Mouse (Mus musculus): Measurements from ENCODE around the gene Ssbp3. TPM values are rescaled to one million over a fixed set of nuclear protein-coding genes. Genes with fewer than 3 reads are reported as not detected.

Gene Ssbp3
- total RNA-seq, 1 experiment, result 42.6 TPM

DNA sequence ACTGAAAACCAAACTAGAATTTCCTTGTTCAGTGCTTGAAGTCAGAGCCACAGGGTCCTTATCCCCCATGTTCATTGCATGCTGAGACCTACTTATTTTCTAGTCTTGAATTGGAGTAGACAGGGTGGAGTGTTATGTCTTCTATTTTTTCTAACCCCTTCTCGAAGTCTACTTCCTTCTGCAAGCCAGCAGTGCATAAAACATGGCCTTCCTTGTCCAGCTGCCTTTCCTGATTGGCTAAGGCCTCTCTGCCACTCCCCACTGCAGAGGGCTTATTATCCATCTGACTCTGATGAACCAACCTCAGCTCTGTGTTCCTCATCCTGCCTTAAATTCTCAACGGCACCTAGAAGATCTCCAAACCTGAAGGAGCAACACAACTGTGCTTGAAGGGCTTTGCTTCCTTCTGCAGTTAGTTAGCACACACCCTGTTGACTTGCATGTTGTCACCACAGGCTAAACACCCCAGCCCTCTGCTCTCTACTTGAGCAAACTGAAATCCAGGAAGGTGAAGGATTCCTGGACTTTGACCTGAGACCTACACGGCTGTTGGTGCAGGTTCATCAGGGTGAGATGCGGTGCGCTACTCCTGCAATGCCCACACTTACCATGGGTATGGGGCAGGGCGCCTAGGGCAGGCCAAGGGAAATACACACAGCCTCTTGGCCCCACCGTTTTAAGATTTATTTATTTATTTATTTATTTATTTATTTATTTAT is 71.0 kb downstream of the Ssbp3 start:
- no peak for DNase-seq (ENCODE audit: low read depth, low spot score)
- H3K9ac ChIP-seq (ENCODE audit: insufficient read depth, low read depth, low read length, poor library complexity, severe bottlenecking), result no peak overlapping the region
- H3K4me3 ChIP-seq (ENCODE audit: insufficient read depth in 1 of 2, low read depth in 1 of 2, low read length in 2 of 2, poor library complexity in 1 of 2, severe bottlenecking in 1 of 2), result no peak overlapping the region
- TF ChIP-seq MAFK (IDR thresholded peaks at IDR 0.05; ENCODE audit: insufficient read depth, low read depth, low read length) (no peak), ZNF384 (IDR thresholded peaks at IDR 0.05; ENCODE audit: low read depth, low read length) (no peak), CHD2 (IDR thresholded peaks at IDR 0.05; ENCODE audit: low read depth, low read length) (no peak), ZC3H11A (IDR thresholded peaks at IDR 0.05; ENCODE audit: borderline replicate concordance, low read depth, low read length) (no peak), HCFC1 (IDR thresholded peaks at IDR 0.05; ENCODE audit: borderline replicate concordance, insufficient read depth, low read length) (no peak)
- peaks cover 27 to 44% of the 10 kb centered on the region in 2 experiments for H3K4me1 ChIP-seq (ENCODE audit: control insufficient read depth in 2 of 2, insufficient read depth in 2 of 2, low read length in 2 of 2, poor library complexity in 1 of 2)
- H3K9me3 ChIP-seq (ENCODE audit: control insufficient read depth, insufficient read depth, low read depth, low read length), result no peaks in the 10 kb centered on the region
- no peaks in the 10 kb centered on the region for H3K36me3 ChIP-seq (ENCODE audit: control insufficient read depth, insufficient read depth, low read length, poor library complexity, severe bottlenecking)
- no peak overlapping the region for H3K27ac ChIP-seq (ENCODE audit: insufficient read depth, low read depth, low read length, poor library complexity, severe bottlenecking)
- in situ Hi-C loops (cut with MboI; ENCODE audit: low sequenced_read_pairs in 2 of 2, unreplicated experiment in 2 of 2), result no loop called here

DNA sequence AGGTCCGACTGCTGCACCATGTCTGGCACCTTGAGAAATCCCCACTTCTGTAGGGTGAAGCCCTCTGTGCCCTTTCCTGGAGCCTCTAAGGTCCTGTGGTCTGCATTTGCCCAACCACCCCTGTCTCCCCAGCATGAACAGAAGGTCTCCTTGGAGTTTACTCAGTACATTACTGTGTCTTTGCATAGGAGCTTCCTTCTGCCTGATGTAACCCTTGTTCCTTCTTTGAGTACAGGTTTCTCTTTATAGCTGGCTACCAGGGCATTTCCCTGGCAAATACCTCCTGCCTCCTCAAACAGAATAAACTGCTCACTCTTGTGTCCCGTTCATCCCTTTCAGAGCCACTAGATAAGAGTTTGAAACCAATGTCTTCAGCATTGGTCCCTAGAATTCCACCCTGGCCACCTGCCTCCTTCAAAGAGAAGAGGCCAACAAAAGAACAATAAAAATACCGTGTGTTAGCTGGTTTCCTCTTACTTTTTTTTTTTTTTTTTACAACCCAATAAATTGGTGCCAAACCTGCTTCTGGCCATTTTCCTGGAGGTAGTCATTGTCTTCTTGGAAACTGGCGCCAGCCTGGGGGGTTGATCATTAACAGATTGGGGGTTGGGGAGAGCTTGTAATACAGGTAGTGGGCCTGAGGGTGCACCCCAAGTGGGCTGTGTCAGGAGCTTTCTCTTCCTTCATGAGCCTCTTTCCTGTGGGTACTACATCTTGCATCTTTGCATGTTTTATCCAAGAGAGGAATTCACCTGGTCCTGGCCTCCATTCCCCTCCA is 72.0 kb downstream of the Ssbp3 start:
- Histone ChIP-seq H3K9me3 (ENCODE audit: control insufficient read depth, insufficient read depth, low read depth, low read length) (no peaks in the 10 kb centered on the region), H3K4me3 (ENCODE audit: insufficient read depth in 1 of 2, low read depth in 1 of 2, low read length in 2 of 2, poor library complexity in 1 of 2, severe bottlenecking in 1 of 2) (no peak overlapping the region), H3K4me1 (ENCODE audit: control insufficient read depth in 2 of 2, insufficient read depth in 2 of 2, low read length in 2 of 2, poor library complexity in 1 of 2) (peaks cover 21 to 44% of the 10 kb centered on the region in 2 experiments), H3K9ac (ENCODE audit: insufficient read depth, low read depth, low read length, poor library complexity, severe bottlenecking) (no peak overlapping the region), H3K27ac (ENCODE audit: insufficient read depth, low read depth, low read length, poor library complexity, severe bottlenecking) (no peak overlapping the region), H3K36me3 (ENCODE audit: control insufficient read depth, insufficient read depth, low read length, poor library complexity, severe bottlenecking) (no peaks in the 10 kb centered on the region)
- TF ChIP-seq MAFK (IDR thresholded peaks at IDR 0.05; ENCODE audit: insufficient read depth, low read depth, low read length), result no peak
- no peak for TF ChIP-seq ZNF384 (IDR thresholded peaks at IDR 0.05; ENCODE audit: low read depth, low read length)
- no peak for TF ChIP-seq ZC3H11A (IDR thresholded peaks at IDR 0.05; ENCODE audit: borderline replicate concordance, low read depth, low read length)
- no peak for TF ChIP-seq HCFC1 (IDR thresholded peaks at IDR 0.05; ENCODE audit: borderline replicate concordance, insufficient read depth, low read length)
- no peak for TF ChIP-seq CHD2 (IDR thresholded peaks at IDR 0.05; ENCODE audit: low read depth, low read length)
- in situ Hi-C loops (cut with MboI; ENCODE audit: low sequenced_read_pairs in 2 of 2, unreplicated experiment in 2 of 2), result no loop called here
- no peak for DNase-seq (ENCODE audit: low read depth, low spot score)

DNA sequence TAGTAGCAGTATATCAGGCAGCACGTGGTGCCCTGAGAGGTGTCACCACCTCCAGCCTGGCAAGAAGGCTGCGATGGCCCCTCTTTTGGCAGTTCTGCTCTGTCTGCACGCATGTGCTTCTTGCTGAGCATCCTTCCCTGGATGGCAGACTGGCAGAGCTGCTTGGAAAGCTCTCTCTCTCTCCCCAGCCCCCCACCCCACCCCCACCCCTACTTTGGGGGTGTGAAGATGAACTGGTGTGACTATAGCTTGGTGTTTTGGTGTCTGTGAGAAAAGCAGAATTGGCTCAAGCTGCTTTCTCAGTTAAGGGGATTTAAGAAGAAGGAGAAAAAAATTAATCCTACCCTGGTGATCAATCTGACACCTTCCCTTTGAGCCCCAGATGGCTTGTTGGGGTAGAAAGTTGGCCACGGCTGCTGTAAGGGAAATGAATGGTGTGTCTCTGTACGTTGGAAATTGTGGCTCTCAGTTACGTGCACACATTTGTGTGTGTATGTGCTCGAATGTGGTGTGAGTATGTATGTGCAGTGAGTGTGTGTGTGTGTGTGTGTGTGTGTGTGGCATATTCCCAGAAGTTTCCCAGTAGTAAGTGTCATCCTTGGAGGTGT is 73.5 kb downstream of the Ssbp3 start:
- no peak for DNase-seq (ENCODE audit: low read depth, low spot score)
- H3K27ac ChIP-seq (ENCODE audit: insufficient read depth, low read depth, low read length, poor library complexity, severe bottlenecking), result no peak overlapping the region
- no peaks in the 10 kb centered on the region for H3K9me3 ChIP-seq (ENCODE audit: control insufficient read depth, insufficient read depth, low read depth, low read length)
- peaks cover 19 to 45% of the 10 kb centered on the region in 2 experiments for H3K4me1 ChIP-seq (ENCODE audit: control insufficient read depth in 2 of 2, insufficient read depth in 2 of 2, low read length in 2 of 2, poor library complexity in 1 of 2)
- no peak for TF ChIP-seq MAFK (IDR thresholded peaks at IDR 0.05; ENCODE audit: insufficient read depth, low read depth, low read length)
- TF ChIP-seq HCFC1 (IDR thresholded peaks at IDR 0.05; ENCODE audit: borderline replicate concordance, insufficient read depth, low read length), result no peak
- in situ Hi-C loops (cut with MboI; ENCODE audit: low sequenced_read_pairs in 2 of 2, unreplicated experiment in 2 of 2), result no loop called here
- no peak overlapping the region for H3K4me3 ChIP-seq (ENCODE audit: insufficient read depth in 1 of 2, low read depth in 1 of 2, low read length in 2 of 2, poor library complexity in 1 of 2, severe bottlenecking in 1 of 2)
- H3K9ac ChIP-seq (ENCODE audit: insufficient read depth, low read depth, low read length, poor library complexity, severe bottlenecking), result no peak overlapping the region
- H3K36me3 ChIP-seq (ENCODE audit: control insufficient read depth, insufficient read depth, low read length, poor library complexity, severe bottlenecking), result no peaks in the 10 kb centered on the region

DNA sequence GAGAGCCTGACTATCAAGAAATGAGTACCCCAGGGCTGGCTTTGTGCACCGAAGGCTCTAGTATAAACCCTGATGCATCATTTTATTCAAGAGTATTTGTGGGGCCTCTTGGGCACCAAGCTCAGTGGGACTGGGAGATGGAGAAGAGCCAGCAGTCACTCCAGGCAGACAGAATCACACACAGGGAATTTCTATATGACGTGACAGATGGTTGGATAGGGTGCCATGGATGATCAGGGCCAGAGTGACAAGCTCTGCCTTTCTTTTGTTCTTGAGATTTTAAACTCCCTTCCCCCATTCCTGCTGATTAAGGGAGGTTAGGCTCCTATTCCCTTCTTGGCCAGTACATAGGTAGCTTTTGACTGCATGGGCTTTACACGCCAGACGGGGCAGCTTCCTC is 74.8 kb downstream of the Ssbp3 start:
- DNase-seq (ENCODE audit: low read depth, low spot score), result no peak

More for the DNA sequence above, 74.8 kb downstream of the Ssbp3 start:
- H3K9me3 ChIP-seq (ENCODE audit: control insufficient read depth, insufficient read depth, low read depth, low read length), result no peaks in the 10 kb centered on the region
- H3K27ac ChIP-seq (ENCODE audit: insufficient read depth, low read depth, low read length, poor library complexity, severe bottlenecking), result no peak overlapping the region; the same call in 1 of the 2 replicates
- TF ChIP-seq HCFC1 (IDR thresholded peaks at IDR 0.05; ENCODE audit: borderline replicate concordance, insufficient read depth, low read length) (no peak), CHD2 (IDR thresholded peaks at IDR 0.05; ENCODE audit: low read depth, low read length) (no peak), MAFK (IDR thresholded peaks at IDR 0.05; ENCODE audit: insufficient read depth, low read depth, low read length) (no peak), ZNF384 (IDR thresholded peaks at IDR 0.05; ENCODE audit: low read depth, low read length) (no peak), ZC3H11A (IDR thresholded peaks at IDR 0.05; ENCODE audit: borderline replicate concordance, low read depth, low read length) (no peak)
- H3K4me3 ChIP-seq (ENCODE audit: insufficient read depth in 1 of 2, low read depth in 1 of 2, low read length in 2 of 2, poor library complexity in 1 of 2, severe bottlenecking in 1 of 2), result no peak overlapping the region
- no peak overlapping the region for H3K9ac ChIP-seq (ENCODE audit: insufficient read depth, low read depth, low read length, poor library complexity, severe bottlenecking)
- H3K36me3 ChIP-seq (ENCODE audit: control insufficient read depth, insufficient read depth, low read length, poor library complexity, severe bottlenecking), result no peaks in the 10 kb centered on the region; the same call in 1 of the 2 replicates
- in situ Hi-C loops (cut with MboI; ENCODE audit: low sequenced_read_pairs in 2 of 2, unreplicated experiment in 2 of 2), result no loop called here
- peaks cover 23 to 43% of the 10 kb centered on the region in 2 experiments for H3K4me1 ChIP-seq (ENCODE audit: control insufficient read depth in 2 of 2, insufficient read depth in 2 of 2, low read length in 2 of 2, poor library complexity in 1 of 2)

Data from ES-E14 (cell line).